In genomic region chr2:38353008-38353379, GRCm38 (mm10) we compare ENCODE assay signal across 11 mouse cellular contexts. TPM values are rescaled to one million over a fixed set of nuclear protein-coding genes. Genes with fewer than 3 reads are reported as not detected.
DNase-seq lines count a peak whose midpoint lies in the region; ATAC-seq and TF ChIP-seq lines count a peak whose summit lies in the region.
"Had no signal": no experiment of that assay in that cellular context is flagged by ENCODE, and none has a peak within 500 bp of the region (broad histone marks: within the 10 kb centered on the region; RNA-seq: fewer than 3 reads in every experiment).

No protein-coding gene starts in this region.

- H3K9ac ChIP-seq in forebrain, postnatal 0 days = peak overlapping the region; percentile 74
- H3K9ac ChIP-seq in limb, embryonic 15.5 days = no peak overlapping the region

- H3K36me3 ChIP-seq in megakaryocyte, embryonic 14.5 days (replicated peaks; ENCODE audit: low read length) = no peaks in the 10 kb centered on the region
- H3K36me3 ChIP-seq in forebrain, postnatal 0 days (ENCODE audit: insufficient read depth) = peaks cover 5% of the 10 kb centered on the region
- no peaks in the 10 kb centered on the region for H3K36me3 ChIP-seq in limb, embryonic 15.5 days

- ATAC-seq in megakaryocyte, adult 5-6 weeks (ENCODE audit: poor library complexity, severe bottlenecking) = no peak
- ATAC-seq in forebrain, postnatal 0 days = no peak
- no peak for ATAC-seq in limb, embryonic 15.5 days (ENCODE audit: insufficient number of reproducible peaks, low FRiP score, low TSS enrichment, low read depth)
- ATAC-seq: inflammation-experienced regulatory T-cells, adult 6 months had no signal

- no peaks in the 10 kb centered on the region for H3K9me3 ChIP-seq in megakaryocyte, embryonic 14.5 days
- no peaks in the 10 kb centered on the region for H3K9me3 ChIP-seq in forebrain, postnatal 0 days (ENCODE audit: low read length)
- no peaks in the 10 kb centered on the region for H3K9me3 ChIP-seq in limb, embryonic 15.5 days

- H3K4me2 ChIP-seq in forebrain, postnatal 0 days (ENCODE audit: low read depth) = peak overlapping the region; percentile 78
- H3K4me2 ChIP-seq in limb, embryonic 15.5 days = peak overlapping the region; percentile 87

- H3K4me3 ChIP-seq in megakaryocyte, embryonic 14.5 days (replicated peaks) = peak overlapping the region; percentile 38
- peak overlapping the region; percentile 59 for H3K4me3 ChIP-seq in forebrain, postnatal 0 days (ENCODE audit: low read depth, low read length)
- peak overlapping the region; percentile 58 for H3K4me3 ChIP-seq in limb, embryonic 15.5 days

- no peak for DNase-seq in forebrain, postnatal 0 days
- DNase-seq in kidney, adult 9 months = no peak
- DNase-seq in adipocyte (ENCODE audit: low spot score) = no peak
- DNase-seq in right cerebral cortex, postnatal 10 days (ENCODE audit: low spot score in 2 of 2) = no peak
- no peak for DNase-seq in B cell, adult 2 months
- DNase-seq: cerebellum, adult 9-10 months had no signal

- TF ChIP-seq CTCF in forebrain, postnatal 0 days (IDR thresholded peaks at IDR 0.05; ENCODE audit: low read depth) = no peak

- no peak overlapping the region for H3K27ac ChIP-seq in forebrain, postnatal 0 days (ENCODE audit: low read depth, low read length)
- H3K27ac ChIP-seq in limb, embryonic 15.5 days = no peak overlapping the region

- WGBS in forebrain, postnatal 0 days = 10% methylated on average over 10 of the region's 10 CpGs
- WGBS in limb, embryonic 15.5 days = 24% methylated on average over 10 of the region's 10 CpGs

- peaks cover 56% of the 10 kb centered on the region for H3K4me1 ChIP-seq in megakaryocyte, embryonic 14.5 days
- H3K4me1 ChIP-seq in forebrain, postnatal 0 days (ENCODE audit: insufficient read depth) = no peaks in the 10 kb centered on the region
- peaks cover 66% of the 10 kb centered on the region for H3K4me1 ChIP-seq in limb, embryonic 15.5 days

- H3K27me3 ChIP-seq in megakaryocyte, embryonic 14.5 days (replicated peaks) = peaks cover 100% of the 10 kb centered on the region
- peaks cover 8% of the 10 kb centered on the region; the same call in 1 of the 2 replicates for H3K27me3 ChIP-seq in forebrain, postnatal 0 days (ENCODE audit: insufficient read depth, low read length)
- peaks cover 94% of the 10 kb centered on the region for H3K27me3 ChIP-seq in limb, embryonic 15.5 days

RNA-seq across cellular contexts. Expression of gene Lhx2, which starts 13.9 kb away (rescaled TPM):
- polyA plus RNA-seq in megakaryocyte, embryonic 14.5 days (2012; ENCODE audit: insufficient read depth, low replicate concordance) = 0.03 TPM in 1 of 2 replicates, not detected in the other
- 0.18 and 1.0 TPM in 2 replicates for total RNA-seq in megakaryocyte, adult 5-6 weeks (2015)
- not detected in 2 replicates for total RNA-seq in megakaryocyte, adult 5-6 weeks (2017)
- total RNA-seq in forebrain, postnatal 0 days (2014; rRNA removed) = 82.8 and 87.6 TPM in 2 replicates
- polyA plus RNA-seq in forebrain, postnatal 0 days (2015; fragmentation: Nextera tagmentation; extraction: Ambion mirVana) = 43.5 and 45.9 TPM in 2 replicates
- polyA plus RNA-seq in limb, embryonic 15.5 days (2015; fragmentation: Nextera tagmentation; extraction: Ambion mirVana) = 5.1 and 8.5 TPM in 2 replicates
- polyA plus RNA-seq: urinary bladder, adult 2 months had no signal
